Mouse (Mus musculus) c-Kit-positive CD71-positive TER-119-negative erythroid progenitor cells, embryonic 14.5 days (primary cell): ENCODE results near the gene Metap2.

Source experiments
- DNase-seq: peaks from one replicate; pipeline ENCODE4 v3.0.0-alpha.2; 2013; ENCODE audit warnings: low read depth

Gene Metap2

DNA sequence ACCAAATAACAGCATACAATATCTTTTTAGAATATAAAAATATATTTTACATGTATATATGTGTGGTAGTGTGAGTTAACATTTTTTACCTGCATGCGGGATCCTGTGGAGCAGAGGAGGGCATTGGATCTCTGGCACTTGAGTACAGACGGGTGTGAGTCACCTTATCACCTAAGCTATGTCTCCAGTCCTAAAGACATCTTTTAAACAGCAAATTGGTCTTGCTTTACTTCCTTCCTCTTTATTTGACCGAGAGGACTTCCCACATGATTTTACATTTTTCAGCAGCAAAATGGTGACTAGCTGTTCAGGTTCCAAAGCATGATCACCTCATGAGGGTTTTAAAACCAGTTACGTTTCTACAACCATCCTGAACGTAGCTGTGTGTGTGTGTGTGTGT lies 14.4 kb upstream of the Metap2 start:
- no peak for DNase-seq

DNA sequence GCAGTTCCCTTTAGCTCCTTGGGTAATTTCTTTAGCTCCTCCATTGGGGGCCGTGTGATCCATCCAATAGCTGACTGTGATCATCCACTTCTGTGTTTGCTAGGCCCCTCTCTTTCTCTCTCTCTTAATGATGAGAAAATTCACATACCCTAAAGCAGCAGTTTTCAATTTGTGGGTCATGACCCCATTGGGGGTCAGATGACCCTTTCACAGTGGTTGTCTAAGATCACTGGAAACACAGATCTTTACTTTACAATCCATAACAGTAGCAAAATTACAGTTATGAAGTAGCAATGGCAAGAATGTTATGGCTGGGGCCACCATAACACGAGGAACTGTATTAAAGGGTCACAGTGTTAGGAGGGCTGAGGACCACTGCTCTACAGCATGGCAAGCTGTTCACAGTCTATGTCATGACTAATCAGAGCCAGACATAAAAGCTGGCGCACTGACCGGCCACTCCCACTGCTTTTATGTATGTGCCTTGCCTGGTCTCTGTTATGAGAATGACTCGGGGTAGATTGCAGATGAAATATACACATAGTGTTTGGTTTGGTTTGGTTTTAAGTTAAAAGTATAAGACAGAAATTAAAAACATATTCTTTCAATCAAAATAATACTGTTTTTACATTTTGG lies 13.0 kb upstream of the Metap2 start:
- DNase-seq: no peak

DNA sequence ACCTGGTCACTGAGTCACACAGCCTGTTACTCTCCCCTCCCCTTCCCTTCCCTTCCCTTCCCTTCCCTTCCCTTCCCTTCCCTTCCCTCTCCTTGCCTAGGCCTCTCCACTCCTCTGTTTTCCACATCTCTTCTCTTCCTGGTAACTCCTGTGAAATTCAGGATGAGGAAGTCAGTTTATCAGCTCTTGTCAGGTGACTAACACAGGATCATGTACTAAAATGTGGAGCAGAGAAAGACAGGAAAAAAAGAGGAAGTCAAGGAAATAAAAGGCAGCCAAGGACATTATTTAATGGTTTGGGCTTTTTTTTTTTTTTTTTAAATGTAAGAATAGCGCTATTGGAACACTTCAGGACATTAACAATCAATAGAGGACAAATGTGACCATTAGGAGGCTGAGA lies 12.1 kb upstream of the Metap2 start:
- no peak for DNase-seq

DNA sequence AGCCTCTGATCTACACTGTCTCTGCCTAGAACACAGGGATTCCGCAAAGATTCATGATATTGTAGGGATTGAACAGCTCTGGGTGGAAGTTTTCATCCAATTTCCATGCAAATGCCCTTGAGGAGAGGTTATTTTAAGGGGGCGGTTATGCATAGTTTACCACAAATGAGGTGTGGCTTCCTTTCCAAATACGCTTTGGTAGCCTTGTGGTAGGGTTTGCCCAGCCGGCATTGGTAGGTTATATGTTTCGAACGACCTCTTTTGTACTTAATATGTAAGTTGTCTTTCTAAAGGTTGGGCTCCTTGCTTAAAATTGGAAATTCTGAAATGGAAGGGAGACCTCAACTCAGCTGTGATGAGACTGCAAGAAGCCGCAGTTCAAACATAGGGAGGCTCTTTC lies 11.6 kb upstream of the Metap2 start:
- DNase-seq: no peak

DNA sequence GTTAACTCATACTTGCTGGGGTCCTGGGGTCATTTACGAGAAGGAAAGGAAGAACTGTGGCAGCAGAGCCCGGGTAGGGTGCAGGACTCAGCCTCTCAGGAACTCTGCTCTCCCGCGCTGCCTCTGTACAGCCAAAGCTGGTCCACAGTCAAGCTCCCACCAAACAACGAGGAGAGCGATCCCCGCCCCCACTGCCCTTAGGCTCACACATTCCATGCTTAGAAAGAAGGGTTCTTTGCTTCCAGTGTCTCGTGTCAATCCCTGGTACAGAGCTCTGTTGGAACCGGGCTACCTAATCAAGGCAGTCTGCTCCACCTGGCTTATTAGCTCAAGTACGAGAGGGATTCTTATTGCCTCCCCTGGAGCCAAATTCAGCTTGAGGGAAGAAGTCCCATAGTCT lies 10.5 kb upstream of the Metap2 start:
- no peak for DNase-seq

DNA sequence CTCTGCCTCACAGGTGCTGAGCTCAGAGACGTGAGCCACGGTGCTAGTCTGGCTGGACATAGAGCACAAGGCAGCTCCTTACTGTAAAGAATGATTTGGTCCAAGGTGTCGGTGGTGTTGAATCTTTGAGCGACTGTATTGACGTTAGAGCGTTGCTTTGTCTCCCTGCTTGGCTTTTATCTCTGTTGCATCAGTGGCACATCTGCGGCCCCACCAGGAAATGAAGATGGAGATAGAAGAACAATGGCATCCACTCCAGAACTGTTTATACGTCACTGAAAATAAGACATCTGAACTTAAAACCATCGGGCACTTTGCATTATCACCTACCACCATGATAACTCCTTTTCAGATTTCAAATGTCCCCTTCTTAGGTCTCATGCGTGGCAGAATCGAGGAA lies 3.0 kb upstream of the Metap2 start:
- no peak for DNase-seq

DNA sequence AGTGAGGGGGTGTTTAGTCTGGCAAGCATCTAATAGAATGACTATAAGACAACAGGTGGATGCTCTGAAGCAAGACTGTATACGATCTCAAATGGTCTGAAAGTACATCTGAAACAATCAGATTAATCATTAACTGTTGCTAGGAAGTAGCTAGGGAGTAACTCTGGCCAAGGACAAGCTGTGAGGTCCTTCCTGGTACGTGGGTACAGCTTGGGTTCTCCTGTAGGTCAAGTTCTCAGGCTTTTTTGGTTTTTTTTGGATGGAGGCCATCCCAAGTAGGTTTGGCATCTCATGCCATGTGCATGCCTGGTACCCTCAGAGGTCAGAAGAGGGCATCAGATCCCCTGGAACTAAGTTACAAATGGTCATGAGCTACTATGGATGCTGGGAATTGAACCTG lies 2.4 kb upstream of the Metap2 start:
- DNase-seq: no peak

DNA sequence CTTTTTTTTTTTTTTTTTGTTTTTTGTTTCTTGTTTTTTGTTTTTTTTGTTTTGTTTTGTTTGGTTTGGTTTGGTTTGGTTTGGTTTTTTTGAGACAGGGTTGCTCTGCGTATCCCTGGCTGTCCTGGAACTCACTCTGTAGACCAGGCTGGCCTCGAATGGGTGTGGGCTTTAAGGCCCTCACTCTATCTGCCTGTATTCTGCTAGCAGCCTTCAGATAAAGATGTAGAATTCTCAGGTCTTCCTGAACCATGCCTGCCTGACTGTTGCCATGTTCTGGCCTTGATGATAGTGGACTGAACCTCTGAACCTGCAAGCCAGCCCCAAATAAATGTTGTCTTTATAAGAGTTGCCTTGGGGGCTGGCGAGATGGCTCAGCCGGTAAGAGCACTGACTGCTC lies 4.3 kb downstream of the Metap2 start:
- no peak for DNase-seq

DNA sequence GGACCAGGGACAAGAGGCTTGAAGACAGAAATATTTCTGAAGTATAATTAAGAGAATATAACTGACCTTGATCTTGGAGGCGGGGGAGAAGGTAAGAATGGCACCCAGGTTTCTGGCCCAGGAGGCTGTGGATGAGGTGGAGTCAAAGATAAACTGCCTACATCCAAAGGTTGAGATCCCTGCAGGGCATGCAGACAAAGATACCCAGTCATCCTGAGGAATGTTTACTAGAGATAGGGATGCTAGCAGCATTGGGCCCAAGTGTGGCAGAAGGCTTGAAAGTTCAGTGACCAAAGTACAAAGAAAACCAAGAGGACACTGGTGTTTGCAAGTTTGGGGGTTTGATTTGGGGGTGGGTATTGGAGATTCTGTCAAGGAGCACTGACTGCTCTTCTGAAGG lies 5.9 kb downstream of the Metap2 start:
- no peak for DNase-seq

DNA sequence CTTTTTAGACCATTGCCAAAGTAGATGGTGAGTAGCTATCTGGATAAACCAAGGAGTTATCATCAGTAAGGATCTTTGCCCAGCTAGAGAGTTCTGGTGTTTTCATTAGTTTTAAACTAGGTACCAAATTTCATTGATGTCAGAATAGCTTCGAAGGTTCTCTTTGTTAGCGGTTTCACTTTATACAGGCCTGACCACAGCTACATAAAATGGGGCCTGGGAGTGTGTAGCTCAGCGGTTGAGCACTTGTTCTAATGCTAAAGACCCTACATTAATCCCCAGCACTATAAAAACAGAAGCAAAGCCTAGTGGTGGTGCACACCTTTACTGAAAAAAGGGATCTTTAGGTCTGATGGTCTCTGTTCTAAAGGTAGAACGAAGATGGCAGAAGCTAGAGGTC lies 6.3 kb downstream of the Metap2 start:
- no peak for DNase-seq

DNA sequence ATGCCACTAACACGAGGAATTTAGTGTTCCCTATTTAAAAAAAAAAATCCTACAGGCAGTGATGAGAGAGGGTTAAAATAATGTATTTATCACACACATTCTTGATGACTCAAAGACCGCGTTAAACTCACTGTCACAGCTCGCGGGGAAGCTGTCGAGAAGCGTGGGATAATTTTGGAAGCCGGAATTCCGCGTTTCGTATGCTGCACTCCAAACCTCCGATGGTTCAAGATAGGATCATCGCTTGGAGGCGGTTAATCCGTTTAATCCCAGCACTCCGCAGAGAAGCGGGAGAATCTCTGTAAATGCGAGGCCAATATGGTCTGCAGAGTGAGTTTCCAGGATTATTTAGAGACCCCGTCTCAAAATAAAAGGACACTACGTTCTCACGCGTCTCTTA lies 6.9 kb downstream of the Metap2 start:
- no peak for DNase-seq

DNA sequence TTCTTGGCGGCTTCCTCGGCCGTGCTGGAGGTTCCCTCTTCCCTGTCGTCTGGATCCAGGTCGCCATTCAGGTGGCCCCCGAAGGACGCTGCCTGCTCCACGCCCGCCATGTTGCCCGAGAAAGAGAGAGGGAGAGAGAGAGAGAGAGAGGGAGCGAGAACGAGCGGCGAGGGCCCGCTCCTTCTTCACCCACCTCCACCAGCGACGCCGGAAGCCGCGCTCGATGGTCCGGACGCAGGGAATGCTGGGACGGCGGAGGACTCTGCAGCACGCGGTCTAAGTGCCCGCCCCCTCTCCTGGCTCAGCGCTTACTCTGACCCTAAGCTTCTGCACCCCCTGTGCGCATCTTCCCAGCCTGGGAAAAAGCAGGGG lies 7.3 kb downstream of the Metap2 start:
- DNase-seq: peak; percentile 79

DNA sequence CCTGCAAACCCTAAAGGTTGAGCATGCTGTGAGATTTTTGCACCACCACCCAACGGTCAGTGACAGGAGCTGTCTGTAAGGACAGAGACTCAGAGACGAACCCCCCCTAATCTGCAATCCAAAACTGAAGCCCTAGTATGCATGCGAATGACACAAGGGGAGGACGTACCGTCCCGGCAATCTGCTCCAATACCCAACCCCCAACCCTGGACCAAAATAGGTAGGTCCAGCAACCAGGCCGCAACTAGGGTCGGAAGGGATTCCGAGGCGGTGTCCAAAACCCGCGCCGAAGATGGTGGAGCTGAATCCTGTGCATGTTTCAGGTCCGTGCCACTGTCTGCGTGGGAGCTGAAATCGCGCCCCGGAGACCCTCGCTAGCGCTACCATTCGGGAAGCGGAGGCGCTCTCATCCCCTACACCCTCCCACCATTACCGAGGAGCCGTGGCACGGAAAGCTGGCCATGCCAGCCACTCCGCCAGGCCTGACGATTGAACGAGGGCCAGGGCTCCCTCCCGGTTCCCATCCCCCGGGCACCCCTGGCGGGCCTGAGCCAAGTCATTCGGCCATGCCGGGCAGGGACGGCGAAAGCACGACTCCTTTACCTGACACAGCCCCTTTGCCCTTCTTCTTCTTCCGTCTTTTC lies 7.8 kb downstream of the Metap2 start:
- DNase-seq: no peak

DNA sequence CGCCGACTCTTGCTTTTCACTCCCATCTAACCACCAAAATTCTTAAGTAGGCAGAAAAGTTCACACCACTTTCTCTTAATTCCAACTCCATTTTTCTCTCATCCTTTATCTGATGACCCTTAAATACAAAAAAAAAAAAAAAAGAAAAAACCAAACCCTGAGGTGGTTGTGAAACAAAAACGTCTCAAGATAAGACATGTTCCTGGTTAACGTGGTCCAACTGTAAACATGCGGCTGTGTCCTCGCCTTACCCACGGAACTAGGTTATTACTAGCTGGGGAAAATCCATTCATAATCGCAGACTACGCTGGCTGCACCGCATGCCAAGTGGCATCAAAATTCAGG lies 8.3 kb downstream of the Metap2 start:
- DNase-seq: no peak

DNA sequence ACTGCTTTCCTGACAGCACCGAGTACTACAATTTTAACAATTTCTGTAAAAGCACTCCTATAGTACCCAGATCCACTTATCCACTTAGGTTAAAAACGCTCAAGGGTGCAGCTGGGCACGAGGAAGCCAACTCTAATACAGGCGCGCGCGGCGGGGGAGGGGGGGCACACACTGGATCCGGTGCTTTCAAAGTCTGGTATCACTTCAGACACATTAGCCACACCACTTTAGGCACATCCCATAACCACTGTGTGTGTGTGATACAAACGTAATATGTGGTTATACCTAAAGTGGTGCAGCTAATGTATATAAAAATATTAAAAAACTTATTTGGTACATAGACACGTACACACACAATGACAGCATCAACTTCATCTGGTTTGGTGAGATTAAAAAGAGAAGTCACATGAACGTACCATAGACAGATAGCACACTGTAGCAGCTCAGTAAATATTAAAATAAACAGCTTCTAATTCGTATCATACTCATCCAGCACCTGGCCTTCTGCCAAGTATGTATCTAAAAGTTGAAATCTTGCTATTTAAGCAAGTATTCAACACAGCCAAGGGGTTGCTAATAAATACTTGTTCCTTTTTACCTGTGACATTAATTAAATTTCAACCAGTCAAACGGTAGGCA lies 10.9 kb downstream of the Metap2 start:
- DNase-seq: peak; percentile 85

DNA sequence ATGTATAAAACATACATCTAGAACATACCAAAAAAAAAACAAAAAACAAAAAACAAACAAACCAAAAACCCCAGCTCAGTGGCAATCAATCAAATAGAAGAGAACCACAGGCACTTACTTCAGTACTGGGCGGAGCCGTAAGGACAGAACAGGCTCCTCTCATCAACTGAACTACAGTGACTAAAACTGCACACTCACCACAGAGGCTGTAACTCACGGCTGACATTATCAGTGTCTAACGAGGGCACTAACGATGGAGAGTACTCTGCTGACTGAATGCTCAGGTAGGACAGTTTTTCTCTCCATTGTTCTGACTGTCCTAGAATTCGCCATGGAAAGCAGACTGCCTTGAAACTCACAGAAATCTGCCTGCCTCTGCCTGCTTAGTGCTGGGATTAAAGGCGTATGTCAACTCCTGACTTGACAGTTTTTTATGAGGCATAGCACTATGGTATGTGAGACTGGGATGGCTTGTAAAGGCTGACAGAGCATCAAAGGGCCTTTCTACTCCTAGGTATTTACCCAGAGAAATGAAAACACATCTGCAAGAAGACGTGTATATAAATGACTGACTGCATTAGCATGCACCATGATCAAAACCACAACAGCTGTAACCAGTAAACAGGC lies 14.0 kb downstream of the Metap2 start:
- peak; percentile 62 for DNase-seq

DNA sequence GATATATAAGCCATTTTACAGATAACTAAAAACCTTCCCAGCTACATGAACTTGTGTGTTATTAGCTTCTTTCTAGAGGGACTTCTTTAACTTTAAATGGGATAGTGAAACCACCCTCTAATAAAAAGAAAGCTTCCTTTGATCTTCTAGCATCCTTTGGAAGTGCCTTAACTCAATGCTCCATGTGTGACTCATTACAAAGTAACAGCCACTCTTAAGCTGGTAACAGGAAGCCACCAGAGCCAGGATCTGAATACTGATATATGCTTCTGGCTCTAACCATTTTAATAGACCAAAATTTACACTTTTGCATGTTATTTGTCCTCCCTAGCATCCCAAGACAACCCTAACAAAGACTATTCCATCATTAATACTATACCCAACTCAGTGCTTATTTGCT lies 15.0 kb downstream of the Metap2 start:
- no peak for DNase-seq

DNA sequence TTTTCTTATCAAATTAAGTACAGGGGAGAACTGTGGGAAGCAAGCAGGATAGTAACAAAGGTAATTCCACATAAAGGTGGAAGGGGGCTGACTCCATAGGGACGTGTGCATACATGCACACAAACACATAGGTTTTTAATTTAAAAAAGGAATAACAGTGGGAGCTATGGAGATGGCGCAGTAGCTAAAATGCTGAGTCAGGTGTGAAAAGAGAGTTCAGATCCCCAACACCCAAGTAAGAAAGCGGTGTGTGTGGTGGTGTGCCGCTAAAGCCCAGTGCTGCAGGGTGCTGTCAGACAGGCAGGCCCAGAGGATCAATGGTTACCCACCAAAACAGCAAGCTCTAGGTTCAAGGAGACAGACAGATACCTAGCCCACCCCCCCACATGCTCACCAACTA lies 18.2 kb downstream of the Metap2 start:
- DNase-seq: no peak

DNA sequence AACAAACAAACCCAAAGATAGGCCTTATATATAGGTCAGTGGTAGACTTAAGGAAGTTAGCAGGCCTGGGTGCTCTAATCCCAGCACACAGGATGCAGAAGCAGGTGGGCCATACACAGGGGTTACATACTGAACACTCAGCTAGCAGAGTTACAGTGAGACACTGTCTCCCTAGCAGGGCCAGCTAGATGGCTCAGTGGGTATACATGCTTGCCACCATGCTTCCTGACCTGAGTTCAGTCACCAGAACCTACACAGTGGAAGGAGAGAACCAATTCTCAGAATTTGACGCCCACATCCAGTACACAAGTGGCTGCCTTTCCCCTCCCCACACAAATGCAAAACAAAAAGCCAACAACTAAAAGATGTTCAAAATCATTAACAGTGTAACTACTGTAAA lies 20.1 kb downstream of the Metap2 start:
- DNase-seq: no peak

DNA sequence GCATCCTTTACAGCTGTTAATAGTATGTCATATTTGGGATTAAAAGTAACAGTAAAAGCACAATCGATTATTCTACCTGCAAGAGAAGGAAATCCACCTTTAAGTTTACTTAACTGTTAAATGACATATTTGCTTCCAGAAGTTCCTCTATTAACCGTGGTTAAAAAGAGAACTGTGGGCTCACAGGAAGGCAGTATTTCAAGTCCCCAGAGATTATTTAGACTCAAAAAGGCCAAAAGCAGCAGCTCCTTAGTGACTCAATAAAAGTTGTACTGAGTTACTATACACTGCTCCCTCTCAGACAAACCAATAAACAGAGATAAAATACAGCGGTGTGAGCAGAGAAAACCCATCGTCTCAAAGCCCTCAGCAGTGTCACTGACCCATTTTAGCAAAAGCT lies 28.0 kb downstream of the Metap2 start:
- no peak for DNase-seq

DNA sequence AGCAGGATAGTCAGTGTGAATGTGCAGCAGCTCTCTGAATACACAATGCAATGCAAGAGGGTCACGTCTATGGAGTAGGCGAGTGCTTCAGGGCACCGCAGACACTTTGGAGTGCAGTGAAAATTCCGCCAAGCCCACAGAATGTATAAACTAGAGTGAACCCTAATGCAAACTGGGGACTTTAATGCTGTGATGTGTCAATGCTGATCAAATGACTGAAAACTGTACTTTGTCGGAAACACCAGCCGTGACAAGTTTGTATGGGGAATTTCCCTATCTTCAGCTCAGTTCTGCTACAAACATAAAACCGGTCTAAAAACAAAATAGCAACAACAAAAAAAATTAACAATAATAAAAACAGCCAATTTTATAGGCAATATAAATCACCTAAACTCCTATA lies 28.5 kb downstream of the Metap2 start:
- no peak for DNase-seq

DNA sequence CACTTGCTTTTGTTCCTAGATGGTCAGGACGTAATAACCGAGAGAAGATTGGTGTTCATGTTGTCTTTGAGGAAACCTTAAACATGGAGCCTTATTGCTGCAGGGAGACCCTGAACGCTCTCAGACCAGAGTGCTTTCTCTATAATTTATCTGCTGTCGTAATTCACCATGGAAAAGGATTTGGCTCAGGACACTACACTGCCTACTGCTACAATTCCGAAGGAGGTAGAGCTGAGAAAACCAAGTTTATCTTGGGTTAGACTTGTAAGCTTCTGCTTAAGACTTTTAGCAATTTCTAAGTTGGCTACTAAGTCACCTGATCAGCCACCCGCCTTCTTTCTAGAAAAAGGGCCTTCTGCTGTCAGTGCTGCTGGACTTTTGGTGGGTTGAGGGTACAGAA lies 40.8 kb downstream of the Metap2 start:
- no peak for DNase-seq

DNA sequence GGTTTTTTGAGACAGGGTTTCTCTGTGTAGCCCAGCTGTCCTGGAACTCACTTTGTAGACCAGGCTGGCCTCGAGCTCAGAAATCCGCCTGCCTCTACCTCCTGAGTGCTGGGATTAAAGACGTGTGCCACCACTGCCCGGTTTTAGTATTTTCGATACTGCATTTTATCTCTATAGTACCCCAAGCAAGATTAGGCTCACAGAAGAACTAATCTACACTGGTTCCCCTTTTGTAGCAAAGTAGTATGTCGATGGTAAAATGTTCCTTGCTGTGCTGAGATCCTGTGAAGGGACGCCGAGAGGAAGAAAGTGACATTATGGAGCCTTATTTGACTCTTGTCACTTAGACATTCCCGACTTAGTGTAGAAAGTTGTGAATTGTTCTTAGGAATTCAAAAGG lies 41.8 kb downstream of the Metap2 start:
- no peak for DNase-seq

DNA sequence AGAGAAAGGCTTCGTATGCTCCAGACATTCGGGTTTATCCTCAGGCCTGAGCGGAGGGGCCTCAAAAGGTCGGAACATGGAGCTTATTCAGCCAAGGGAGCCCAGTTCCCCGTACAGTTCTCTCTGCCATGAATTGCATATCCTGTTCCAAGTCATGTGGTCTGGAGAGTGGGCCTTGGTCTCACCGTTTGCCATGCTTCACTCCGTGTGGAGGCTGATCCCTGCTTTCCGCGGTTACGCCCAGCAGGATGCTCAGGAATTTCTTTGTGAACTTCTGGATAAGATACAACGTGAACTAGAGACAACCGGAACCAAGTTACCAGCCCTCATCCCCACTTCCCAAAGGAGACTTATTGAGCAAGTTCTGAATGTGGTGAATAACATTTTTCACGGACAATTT lies 50.2 kb downstream of the Metap2 start:
- DNase-seq: no peak
